Mouse (Mus musculus) embryonic fibroblast, embryonic 13.5 days (primary cell): ENCODE measurements around the gene Tapbp.
"Not testable (repeated sequence)": the region's sequence is repeated elsewhere in the genome, so short reads cannot be mapped to it uniquely, and the experiment has no call there.

Experiments used
- CTCF ChIP-seq: IDR thresholded peaks from 2 replicates; pipeline ENCODE4 v1.5.1; 2011; ENCODE audit warnings: mild to moderate bottlenecking, control low read depth, low read length, moderate library complexity, borderline replicate concordance; ENCODE audit not compliant: insufficient read depth
- POLR2A ChIP-seq: IDR thresholded peaks from 2 replicates; pipeline ENCODE4 v1.6.1; 2011; ENCODE audit warnings: low read depth, mild to moderate bottlenecking, control low read depth, low read length, moderate library complexity

DNA sequence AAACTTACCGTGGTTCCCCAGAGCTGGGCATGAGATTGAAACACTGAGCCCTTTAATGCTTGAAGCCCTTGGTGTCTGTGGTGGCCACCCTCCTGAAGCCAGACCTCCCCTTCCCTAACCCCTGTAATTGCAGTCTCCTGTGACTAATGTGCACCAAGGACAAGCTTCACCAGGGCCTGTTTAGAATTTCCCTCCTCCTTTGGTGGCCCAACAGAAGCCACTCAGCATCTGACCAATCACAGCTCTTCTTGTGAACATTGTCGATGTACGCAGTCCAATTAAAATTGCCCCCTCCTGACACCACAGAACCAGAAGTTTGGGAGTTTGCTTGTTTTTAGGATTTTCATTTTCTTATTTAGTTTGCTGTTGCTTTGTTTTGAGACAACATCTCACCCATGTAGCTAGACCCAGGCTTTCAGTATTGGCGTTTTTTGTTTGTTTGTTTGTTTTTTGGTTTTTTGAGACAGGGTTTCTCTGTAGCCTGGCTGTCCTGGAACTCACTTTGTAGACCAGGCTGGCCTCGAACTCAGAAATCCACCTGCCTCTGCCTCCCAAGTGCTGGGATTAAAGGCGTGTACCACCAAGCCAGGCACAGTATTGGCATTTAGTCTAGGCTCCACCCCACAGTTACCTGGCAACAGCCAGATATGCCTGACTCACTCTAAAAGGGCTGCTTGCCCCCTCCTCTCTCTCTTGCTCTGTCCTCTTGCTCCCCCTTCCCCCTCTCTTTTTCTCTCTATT is 11.6 kb upstream of the Tapbp start:
- not testable (repeated sequence) for TF ChIP-seq CTCF, POLR2A
